Mouse (Mus musculus) intestine, embryonic 16.5 days (tissue): ENCODE results near the gene Ndufa4. TPM values are rescaled to one million over a fixed set of nuclear protein-coding genes. Genes with fewer than 3 reads are reported as not detected.
"Not testable (repeated sequence)": the region's sequence is repeated elsewhere in the genome, so short reads cannot be mapped to it uniquely, and the experiment has no call there.

Experiments used
- ATAC-seq: fragments of 200-750 bp; cut with Nextera tagmentation; 2 replicates; pipeline ENCODE4 v1.8.0; 2017; ENCODE audit warnings: moderate TSS enrichment, moderate library complexity
- H3K27ac ChIP-seq: fragments of 300-500 bp; sonication (generic); 2 replicates; pipeline ENCODE4 v1.5.1; 2014; ENCODE audit warnings: mild to moderate bottlenecking, low read length
- H3K27me3 ChIP-seq: fragments of 300-500 bp; sonication (generic); replicated peaks from 2 replicates; pipeline ENCODE4 v1.6.1; 2014; ENCODE audit warnings: low read length, control low read depth, mixed read lengths; ENCODE audit not compliant: control insufficient read depth, insufficient read depth
- H3K36me3 ChIP-seq: fragments of 300-500 bp; sonication (generic); 2 replicates; pipeline ENCODE4 v1.6.1; 2014; ENCODE audit warnings: low read length, control low read depth; ENCODE audit not compliant: control insufficient read depth, insufficient read depth
- H3K4me1 ChIP-seq: fragments of 300-500 bp; sonication (generic); 2 replicates; pipeline ENCODE4 v1.6.1; 2014; ENCODE audit warnings: low read length, control low read depth, mixed read lengths; ENCODE audit not compliant: control insufficient read depth, insufficient read depth
- H3K4me2 ChIP-seq: fragments of 300-500 bp; sonication (generic); 2 replicates; pipeline ENCODE4 v1.6.1; 2014; ENCODE audit warnings: low read depth, low read length, control low read depth
- H3K4me3 ChIP-seq: fragments of 300-500 bp; sonication (generic); 2 replicates; pipeline ENCODE4 v1.5.1; 2014; ENCODE audit warnings: mild to moderate bottlenecking, low read length
- H3K9ac ChIP-seq: fragments of 300-500 bp; sonication (generic); 2 replicates; pipeline ENCODE4 v1.6.1; 2014; ENCODE audit warnings: low read depth, low read length
- H3K9me3 ChIP-seq: fragments of 300-500 bp; sonication (generic); 2 replicates; pipeline ENCODE4 v1.6.1; 2016; ENCODE audit warnings: low read length, control low read depth; ENCODE audit not compliant: control insufficient read depth
- WGBS: fragments of 180-500 bp; shearing (Covaris S2); extraction: QIAGEN DNeasy Blood & Tissue Kit; methylation state at CpG from one replicate; pipeline ENCODE4 v1.1.7; 2014; 5-methylcytosine and 5-hydroxymethylcytosine counted together
- polyA plus RNA-seq: library from polyadenylated mRNA; unstranded; fragments of >200 nt; fragmentation: Nextera tagmentation; extraction: Ambion mirVana; gene quantifications from 2 replicates; pipeline ENCODE4 v1.2.1, GENCODE M21; 2015

The Ndufa4 gene
- polyA plus RNA-seq, 1 experiment from 2014 or later, result 1,156 TPM

- 0% methylated on average over 5 of the region's 5 CpGs for WGBS
Observed at GRCm38 (mm10) chr6:11906890-11907268, 418 bp downstream of the Ndufa4 start.

DNA sequence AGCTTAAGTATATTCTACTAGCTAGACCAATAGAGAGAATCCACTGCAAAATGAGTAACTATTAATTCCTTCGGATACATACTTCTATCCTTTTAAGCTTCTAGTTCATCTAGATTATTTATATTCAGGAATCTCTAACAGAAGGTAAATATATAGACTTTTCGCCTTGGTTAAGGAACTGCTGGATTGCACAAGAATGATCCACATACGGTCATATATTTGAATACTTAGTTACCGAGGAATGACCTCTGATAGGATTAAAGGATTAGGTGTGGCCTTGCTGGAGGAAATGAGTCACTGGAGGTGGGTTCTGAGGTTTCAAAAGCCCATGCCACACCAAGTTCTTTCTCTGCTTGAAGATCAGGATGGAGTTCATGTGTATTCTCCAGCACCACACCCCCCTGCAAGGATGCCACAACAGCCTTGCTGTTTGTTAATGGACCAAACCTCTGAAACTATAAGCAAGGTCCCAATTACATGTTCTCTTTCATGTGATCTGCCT, 6.4 kb downstream of the Ndufa4 start:
- Histone ChIP-seq H3K9ac (no peak overlapping the region), H3K27ac (no peak overlapping the region), H3K27me3 (no peaks in the 10 kb centered on the region), H3K36me3 (peaks cover 7% of the 10 kb centered on the region; the same call in 1 of the 2 replicates), H3K9me3 (no peaks in the 10 kb centered on the region), H3K4me3 (no peak overlapping the region), H3K4me2 (no peak overlapping the region), H3K4me1 (peaks cover 3% of the 10 kb centered on the region)
- no peak for ATAC-seq
- 77% methylated on average over 4 of the region's 4 CpGs for WGBS

More at GRCm38 (mm10) chr6:11906890-11907268, 418 bp downstream of the Ndufa4 start:
- Histone ChIP-seq H3K9me3 (no peaks in the 10 kb centered on the region), H3K36me3 (0 out of 2 replicates have a peak, but pooled peaks cover 2% of the 10 kb centered on the region), H3K4me3 (peak overlapping the region; percentile 72), H3K9ac (peak overlapping the region; percentile 82), H3K27me3 (no peaks in the 10 kb centered on the region), H3K4me1 (peaks cover 9% of the 10 kb centered on the region), H3K4me2 (peak overlapping the region; percentile 76), H3K27ac (peak overlapping the region; percentile 87)
- ATAC-seq, result peak; percentile 35; the same call in 1 of the 2 replicates

DNA sequence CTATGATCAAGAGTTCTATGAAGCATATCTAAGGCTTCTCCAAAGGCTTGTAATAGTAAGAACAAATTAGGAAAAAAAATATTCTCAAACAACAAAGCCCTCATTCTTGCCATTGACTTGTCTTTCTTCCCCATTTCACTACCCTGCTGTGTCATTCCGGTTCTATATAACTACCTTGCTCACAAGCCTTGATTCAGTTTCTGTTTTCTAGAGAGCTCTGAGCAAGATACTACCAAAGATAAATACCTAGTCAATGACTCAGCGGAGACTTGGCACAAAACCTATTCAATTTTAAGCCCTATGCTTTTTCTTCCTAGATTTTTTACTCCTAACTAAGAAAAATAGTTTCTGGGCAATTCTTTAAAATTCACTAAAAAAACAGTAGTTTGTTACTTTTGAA, 31.9 kb downstream of the Ndufa4 start:
- not testable (repeated sequence) for H3K27me3 ChIP-seq, H3K4me3 ChIP-seq, H3K9me3 ChIP-seq, H3K4me2 ChIP-seq, ATAC-seq, H3K36me3 ChIP-seq, H3K27ac ChIP-seq, H3K4me1 ChIP-seq, H3K9ac ChIP-seq
- no CpG with 5 or more reads among the region's 2 CpGs for WGBS

Other genes starting within 250 kb of the Ndufa4 start
- gene Phf14, start 312 bp upstream of the Ndufa4 start, polyA plus RNA-seq, result 36.2 and 38.5 TPM in 2 replicates